8 mouse cellular contexts compared by ENCODE assay signal in genomic region chr6:120192211-120192870, GRCm38 (mm10).
DNase-seq lines count a peak whose midpoint lies in the region; ATAC-seq lines count a peak whose summit lies in the region.

No protein-coding gene starts in this region.

- H3K4me3 ChIP-seq in embryonic facial prominence, embryonic 11.5 days (ENCODE audit: low read depth, low read length), result no peak overlapping the region
- H3K4me3 ChIP-seq in heart, embryonic 13.5 days, result 0 out of 2 replicates have a peak overlapping the region, but pooled peaks have one; percentile 8
- no peak overlapping the region for H3K4me3 ChIP-seq in lung, embryonic 16.5 days (ENCODE audit: low read length)
- H3K4me3 ChIP-seq in stomach, embryonic 15.5 days (replicated peaks), result no peak overlapping the region

- H3K27ac ChIP-seq in embryonic facial prominence, embryonic 11.5 days (replicated peaks; ENCODE audit: low read depth, low read length), result no peak overlapping the region
- H3K27ac ChIP-seq in heart, embryonic 13.5 days (replicated peaks), result peak overlapping the region; percentile 62
- H3K27ac ChIP-seq in lung, embryonic 16.5 days (ENCODE audit: low read length), result no peak overlapping the region
- no peak overlapping the region for H3K27ac ChIP-seq in stomach, embryonic 15.5 days

- 18% methylated on average over 14 of the region's 15 CpGs for WGBS in embryonic facial prominence, embryonic 11.5 days
- WGBS in heart, embryonic 13.5 days, result 27% methylated on average over 14 of the region's 15 CpGs
- WGBS in lung, embryonic 16.5 days, result 33% methylated on average over 13 of the region's 15 CpGs
- 31% methylated on average over 14 of the region's 15 CpGs for WGBS in stomach, embryonic 15.5 days

- H3K9me3 ChIP-seq in embryonic facial prominence, embryonic 11.5 days (replicated peaks; ENCODE audit: control insufficient read depth, low read length), result no peaks in the 10 kb centered on the region
- H3K9me3 ChIP-seq in heart, embryonic 13.5 days, result no peaks in the 10 kb centered on the region
- no peaks in the 10 kb centered on the region for H3K9me3 ChIP-seq in lung, embryonic 16.5 days (ENCODE audit: control insufficient read depth, low read length)
- H3K9me3 ChIP-seq in stomach, embryonic 15.5 days, result no peaks in the 10 kb centered on the region

- no peak for ATAC-seq in embryonic facial prominence, embryonic 11.5 days (replicated peaks; ENCODE audit: insufficient number of reproducible peaks, low FRiP score, low TSS enrichment, low read depth)
- ATAC-seq in heart, embryonic 13.5 days (ENCODE audit: extremely low read depth, insufficient number of reproducible peaks, low FRiP score, low TSS enrichment), result no peak
- peak; percentile 27; the same call in 1 of the 2 replicates for ATAC-seq in lung, embryonic 16.5 days (ENCODE audit: low read depth)
- ATAC-seq in stomach, embryonic 15.5 days (ENCODE audit: insufficient read depth, low FRiP score, low read depth), result no peak
- ATAC-seq in erythroid progenitor cell, adult 5-6 weeks (replicated peaks; ENCODE audit: low FRiP score, poor library complexity, severe bottlenecking), result no peak

- H3K27me3 ChIP-seq in embryonic facial prominence, embryonic 11.5 days (ENCODE audit: control insufficient read depth, insufficient read depth, low read length), result no peaks in the 10 kb centered on the region
- no peaks in the 10 kb centered on the region; the same call in 1 of the 2 replicates for H3K27me3 ChIP-seq in heart, embryonic 13.5 days (replicated peaks)
- H3K27me3 ChIP-seq in lung, embryonic 16.5 days (ENCODE audit: control insufficient read depth, insufficient read depth, low read depth, low read length), result no peaks in the 10 kb centered on the region
- H3K27me3 ChIP-seq in stomach, embryonic 15.5 days (replicated peaks), result no peaks in the 10 kb centered on the region

- no peak overlapping the region for H3K4me2 ChIP-seq in embryonic facial prominence, embryonic 11.5 days (ENCODE audit: low read depth, low read length)
- H3K4me2 ChIP-seq in heart, embryonic 13.5 days, result peak overlapping the region; percentile 52
- 0 out of 2 replicates have a peak overlapping the region, but pooled peaks have one; percentile 18 for H3K4me2 ChIP-seq in lung, embryonic 16.5 days (ENCODE audit: low read depth, low read length)
- peak overlapping the region; percentile 29 for H3K4me2 ChIP-seq in stomach, embryonic 15.5 days

- DNase-seq in right cerebral cortex, postnatal 10 days (ENCODE audit: low spot score in 2 of 2), result peak; percentile 47 to 50
- DNase-seq in right cerebral cortex, postnatal 14 days, result no peak
- DNase-seq in embryonic facial prominence, embryonic 11.5 days (ENCODE audit: low spot score), result peak; percentile 31
- peak; percentile 72 for DNase-seq in kidney, postnatal 10 days

- no peak overlapping the region for H3K9ac ChIP-seq in embryonic facial prominence, embryonic 11.5 days (replicated peaks; ENCODE audit: low read length)
- H3K9ac ChIP-seq in heart, embryonic 13.5 days, result peak overlapping the region; percentile 69
- H3K9ac ChIP-seq in lung, embryonic 16.5 days (ENCODE audit: low read length), result peak overlapping the region; percentile 50; the same call in 1 of the 2 replicates
- H3K9ac ChIP-seq in stomach, embryonic 15.5 days, result no peak overlapping the region

- no peaks in the 10 kb centered on the region; the same call in 1 of the 2 replicates for H3K4me1 ChIP-seq in embryonic facial prominence, embryonic 11.5 days (ENCODE audit: control insufficient read depth, insufficient read depth, low read length)
- H3K4me1 ChIP-seq in heart, embryonic 13.5 days, result peaks cover 51% of the 10 kb centered on the region
- H3K4me1 ChIP-seq in lung, embryonic 16.5 days (replicated peaks; ENCODE audit: control insufficient read depth, insufficient read depth, low read length), result peaks cover 26% of the 10 kb centered on the region
- H3K4me1 ChIP-seq in stomach, embryonic 15.5 days, result peaks cover 20% of the 10 kb centered on the region

- no peaks in the 10 kb centered on the region for H3K36me3 ChIP-seq in embryonic facial prominence, embryonic 11.5 days (replicated peaks; ENCODE audit: control insufficient read depth, insufficient read depth, low read depth, low read length)
- H3K36me3 ChIP-seq in heart, embryonic 13.5 days, result no peaks in the 10 kb centered on the region
- no peaks in the 10 kb centered on the region for H3K36me3 ChIP-seq in lung, embryonic 16.5 days (ENCODE audit: control insufficient read depth, insufficient read depth, low read length)
- H3K36me3 ChIP-seq in stomach, embryonic 15.5 days, result no peaks in the 10 kb centered on the region

Comparison
In these comparisons a context has a peak if more than half of its experiments do, and no peak if none do; other contexts are left out.
1. H3K9ac ChIP-seq: peak in heart, embryonic 13.5 days (single experiment) and lung, embryonic 16.5 days (single experiment); none in embryonic facial prominence, embryonic 11.5 days (single experiment) and stomach, embryonic 15.5 days (single experiment).